Mouse (Mus musculus): Measurements from ENCODE around the gene Tmem235.

DNA sequence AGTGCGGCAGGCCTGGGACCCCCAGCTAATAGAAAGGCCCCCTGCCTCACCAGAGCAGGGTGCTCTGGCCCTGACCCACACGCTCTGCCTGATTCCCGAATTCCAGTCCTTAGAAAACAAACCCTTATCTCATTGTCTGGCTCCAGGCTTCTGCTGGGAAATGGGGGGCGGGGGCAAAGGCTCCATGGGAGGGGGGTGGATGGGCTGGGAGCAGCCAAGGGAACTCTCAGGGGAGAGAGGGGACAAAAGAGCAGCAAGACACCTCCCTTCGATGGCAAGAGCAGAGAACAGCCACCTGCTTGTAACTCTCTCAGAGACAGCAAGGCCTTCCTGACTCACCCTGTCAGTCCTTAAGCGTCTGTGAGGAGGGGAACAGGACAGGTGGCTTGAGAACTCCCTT is 15.1 kb downstream of the Tmem235 start:
- no peak for TF ChIP-seq ZC3H11A (IDR thresholded peaks at IDR 0.05; ENCODE audit: borderline replicate concordance, low read depth, low read length)
- no peak for TF ChIP-seq ZNF384 (IDR thresholded peaks at IDR 0.05; ENCODE audit: low read depth, low read length)
- no peak for TF ChIP-seq MAFK (IDR thresholded peaks at IDR 0.05; ENCODE audit: insufficient read depth, low read depth, low read length)

Data from ES-E14 (cell line).